Mouse (Mus musculus) cerebellum, postnatal 25 days (tissue): Measurements from ENCODE around the gene Katnbl1.
"Not testable (repeated sequence)": the region's sequence is repeated elsewhere in the genome, so short reads cannot be mapped to it uniquely, and the experiment has no call there.

Experiments used
- DNase-seq, 2 experiments: peaks; one replicate each; pipeline ENCODE4 v3.0.0; 2021; ENCODE audit warnings: mixed read lengths in 2 of 2

Gene Katnbl1

GRCm38 (mm10) chr2:112393958-112394357 lies 14.9 kb downstream of the Katnbl1 start:
- DNase-seq, result no peak

- no peak for DNase-seq
Measured at GRCm38 (mm10) chr2:112396649-112397048, 17.6 kb downstream of the Katnbl1 start.

GRCm38 (mm10) chr2:112407030-112407429 lies 28.0 kb downstream of the Katnbl1 start:
- no peak for DNase-seq

- DNase-seq, result no peak
Measured at GRCm38 (mm10) chr2:112425308-112425707, 46.3 kb downstream of the Katnbl1 start.

GRCm38 (mm10) chr2:112428534-112428933 lies 49.5 kb downstream of the Katnbl1 start:
- not testable (repeated sequence) for DNase-seq

GRCm38 (mm10) chr2:112429665-112430064 lies 50.7 kb downstream of the Katnbl1 start:
- no peak for DNase-seq

- DNase-seq, result no peak
Measured at GRCm38 (mm10) chr2:112430403-112430802, 51.4 kb downstream of the Katnbl1 start.

- DNase-seq, result no peak
Measured at GRCm38 (mm10) chr2:112432523-112432922, 53.5 kb downstream of the Katnbl1 start.

- DNase-seq, result no peak
Measured at GRCm38 (mm10) chr2:112433359-112433758, 54.3 kb downstream of the Katnbl1 start.

GRCm38 (mm10) chr2:112436292-112436691 lies 57.3 kb downstream of the Katnbl1 start:
- no peak for DNase-seq

GRCm38 (mm10) chr2:112437589-112437988 lies 58.6 kb downstream of the Katnbl1 start:
- no peak for DNase-seq

- no peak for DNase-seq
Measured at GRCm38 (mm10) chr2:112443491-112443890, 64.5 kb downstream of the Katnbl1 start.

GRCm38 (mm10) chr2:112445511-112445910 lies 66.5 kb downstream of the Katnbl1 start:
- no peak for DNase-seq

- DNase-seq, result not testable (repeated sequence)
Measured at GRCm38 (mm10) chr2:112448046-112448445, 69.0 kb downstream of the Katnbl1 start.

GRCm38 (mm10) chr2:112448510-112449059 lies 69.6 kb downstream of the Katnbl1 start:
- DNase-seq, result no peak

GRCm38 (mm10) chr2:112449597-112450296 lies 70.7 kb downstream of the Katnbl1 start:
- peak; percentile 19 to 56 for DNase-seq

- DNase-seq, result not testable (repeated sequence)
Measured at GRCm38 (mm10) chr2:112452513-112452912, 73.5 kb downstream of the Katnbl1 start.

- no peak for DNase-seq
Measured at GRCm38 (mm10) chr2:112454125-112454861, 75.3 kb downstream of the Katnbl1 start.

- DNase-seq, result peak; percentile 99 to 100
Measured at GRCm38 (mm10) chr2:112454862-112455564, 76.0 kb downstream of the Katnbl1 start, which contains the start of gene Emc7. Emc7 (plus strand) TSS chr2:112454997.

GRCm38 (mm10) chr2:112460557-112460956 lies 81.5 kb downstream of the Katnbl1 start:
- no peak for DNase-seq
